Mouse (Mus musculus) C2C12 (cell line): ENCODE results near the gene Capzb.

Experiments used
- CTCF ChIP-seq: IDR thresholded peaks from one replicate; pipeline ENCODE4 v1.5.1; 2011; ENCODE audit not compliant: control insufficient read depth, insufficient read depth, insufficient read length
- MYOG ChIP-seq: IDR thresholded peaks from one replicate; pipeline ENCODE4 v1.6.1; 2011; ENCODE audit not compliant: control insufficient read depth, insufficient read length; ENCODE audit errors: extremely low read depth

DNA sequence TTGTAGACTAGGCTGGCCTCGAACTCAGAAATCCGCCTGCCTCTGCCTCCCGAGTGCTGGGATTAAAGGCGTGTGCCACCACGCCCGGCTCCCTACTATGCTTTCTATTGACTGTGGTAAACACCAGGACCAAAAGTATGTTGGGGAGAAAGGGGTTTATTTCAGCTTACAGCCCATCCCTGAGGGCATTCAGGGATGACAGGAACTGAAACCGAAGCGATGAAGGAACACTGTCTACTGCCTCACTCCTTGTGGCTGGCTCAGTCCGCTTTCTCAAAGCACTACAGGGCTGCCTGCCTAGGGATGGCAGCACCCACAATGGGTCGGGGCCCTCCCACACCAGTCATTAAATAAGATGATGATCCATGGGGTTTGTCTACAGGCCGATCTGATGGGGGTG, 14.3 kb upstream of the Capzb start:
- no peak for TF ChIP-seq CTCF
- no peak for TF ChIP-seq MYOG
